Mouse (Mus musculus) embryo, embryonic 10 days (tissue): ENCODE data around the gene Atg2a.
"Not testable (repeated sequence)": the region's sequence is repeated elsewhere in the genome, so short reads cannot be mapped to it uniquely, and the experiment has no call there.

Source experiments
- DNase-seq: peaks from one replicate; pipeline ENCODE4 v3.0.0-alpha.2; 2015; ENCODE audit warnings: low spot score

Gene Atg2a

GRCm38 (mm10) chr19:6296551-6297210 is 55.2 kb downstream of the Atg2a start:
- DNase-seq, result no peak

- no peak for DNase-seq
These were observed 56.2 kb downstream of the Atg2a start for GRCm38 (mm10) chr19:6297641-6298040.

DNA sequence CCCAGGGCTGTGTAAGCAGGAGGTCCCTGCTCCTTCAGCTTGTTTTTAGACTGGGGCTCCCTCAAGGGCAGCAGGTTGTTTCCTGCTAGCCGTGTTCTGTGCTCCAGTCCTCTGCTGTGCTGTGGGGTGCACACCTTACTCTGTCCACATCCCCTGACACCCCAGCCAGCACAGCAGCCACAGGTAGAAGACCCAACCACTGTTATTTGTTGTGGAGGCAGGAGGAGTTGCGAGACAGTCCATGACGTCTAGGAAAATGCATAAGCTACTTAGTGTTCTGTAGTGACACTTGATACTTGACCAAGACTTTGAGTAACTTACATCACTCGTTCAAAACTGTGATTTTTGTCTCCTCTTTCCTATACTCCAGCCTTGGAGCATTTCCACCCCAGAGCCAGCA is 57.5 kb downstream of the Atg2a start:
- no peak for DNase-seq

DNA sequence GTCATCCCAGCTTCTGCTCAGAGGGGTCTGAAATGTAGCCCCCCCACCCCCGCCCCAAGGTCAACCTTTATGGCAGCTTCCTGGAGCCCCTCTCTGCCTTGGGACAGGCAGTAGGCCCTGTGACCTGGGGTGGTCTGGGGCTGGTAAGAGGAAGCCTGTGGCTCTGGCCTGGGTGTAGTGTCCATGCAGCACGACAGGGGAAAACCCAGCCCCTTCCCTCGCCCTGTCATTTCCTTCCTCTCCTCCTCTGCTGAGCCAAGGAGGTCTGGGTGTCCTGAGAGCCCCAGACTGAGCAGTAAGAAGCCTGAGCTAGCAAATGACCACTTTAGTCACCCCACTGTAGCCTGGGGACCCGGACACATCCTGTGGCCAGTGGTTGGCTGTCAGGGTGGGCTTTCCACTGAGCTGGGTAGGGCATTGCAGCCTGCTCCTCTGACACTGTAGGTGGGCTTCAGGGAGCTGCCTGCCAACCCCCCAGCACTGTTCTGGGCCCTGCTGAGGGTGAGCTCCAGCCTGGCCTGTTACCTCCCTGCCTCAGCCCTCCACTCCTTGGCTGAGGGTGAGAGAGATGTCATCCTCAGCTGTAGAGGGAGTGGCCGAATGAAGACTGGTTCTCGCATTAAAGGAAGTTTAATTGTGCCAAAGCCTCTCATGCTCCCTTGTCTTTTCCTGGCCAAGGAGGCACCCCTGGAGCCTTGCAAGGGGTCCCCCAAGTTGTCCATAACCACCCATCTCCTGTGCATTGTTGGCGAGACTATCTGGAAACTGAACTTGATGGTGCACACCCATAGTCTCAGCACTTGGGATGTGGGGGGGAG is 58.2 kb downstream of the Atg2a start:
- no peak for DNase-seq

- DNase-seq, result no peak
These were observed 59.0 kb downstream of the Atg2a start for GRCm38 (mm10) chr19:6300402-6300841.

GRCm38 (mm10) chr19:6302114-6302513 is 60.6 kb downstream of the Atg2a start:
- DNase-seq, result no peak

GRCm38 (mm10) chr19:6302522-6302921 is 61.1 kb downstream of the Atg2a start:
- peak; percentile 42 for DNase-seq

- DNase-seq, result no peak
These were observed 62.4 kb downstream of the Atg2a start for GRCm38 (mm10) chr19:6303831-6304230.

- peak; percentile 93 for DNase-seq
These were observed 63.5 kb downstream of the Atg2a start for GRCm38 (mm10) chr19:6304787-6305516.

GRCm38 (mm10) chr19:6305517-6306115 is 64.1 kb downstream of the Atg2a start:
- DNase-seq, result no peak

GRCm38 (mm10) chr19:6306137-6306551 is 64.7 kb downstream of the Atg2a start, which contains the start of gene Cdc42bpg:
Gene Cdc42bpg, plus strand, starts transcription at chr19:6306456.
- peak; percentile 84 for DNase-seq

DNA sequence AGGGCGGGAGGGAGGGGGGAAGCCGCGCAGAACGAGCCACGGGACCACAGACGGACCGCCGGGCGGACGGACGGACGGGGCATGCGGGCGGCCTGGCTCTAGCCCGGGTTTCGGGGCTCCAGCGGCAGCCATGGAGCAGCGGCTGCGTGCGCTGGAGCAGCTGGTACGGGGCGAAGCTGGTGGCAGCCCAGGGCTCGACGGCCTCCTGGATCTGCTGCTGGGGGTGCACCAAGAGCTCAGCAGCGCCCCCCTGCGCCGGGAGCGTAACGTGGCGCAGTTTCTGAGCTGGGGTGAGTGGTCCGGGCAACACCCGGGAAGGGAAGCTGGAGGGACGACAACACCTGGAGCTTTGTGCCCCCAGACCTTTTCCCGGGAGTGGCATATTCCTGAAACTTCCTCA is 65.1 kb downstream of the Atg2a start:
- peak; percentile 78 for DNase-seq

DNA sequence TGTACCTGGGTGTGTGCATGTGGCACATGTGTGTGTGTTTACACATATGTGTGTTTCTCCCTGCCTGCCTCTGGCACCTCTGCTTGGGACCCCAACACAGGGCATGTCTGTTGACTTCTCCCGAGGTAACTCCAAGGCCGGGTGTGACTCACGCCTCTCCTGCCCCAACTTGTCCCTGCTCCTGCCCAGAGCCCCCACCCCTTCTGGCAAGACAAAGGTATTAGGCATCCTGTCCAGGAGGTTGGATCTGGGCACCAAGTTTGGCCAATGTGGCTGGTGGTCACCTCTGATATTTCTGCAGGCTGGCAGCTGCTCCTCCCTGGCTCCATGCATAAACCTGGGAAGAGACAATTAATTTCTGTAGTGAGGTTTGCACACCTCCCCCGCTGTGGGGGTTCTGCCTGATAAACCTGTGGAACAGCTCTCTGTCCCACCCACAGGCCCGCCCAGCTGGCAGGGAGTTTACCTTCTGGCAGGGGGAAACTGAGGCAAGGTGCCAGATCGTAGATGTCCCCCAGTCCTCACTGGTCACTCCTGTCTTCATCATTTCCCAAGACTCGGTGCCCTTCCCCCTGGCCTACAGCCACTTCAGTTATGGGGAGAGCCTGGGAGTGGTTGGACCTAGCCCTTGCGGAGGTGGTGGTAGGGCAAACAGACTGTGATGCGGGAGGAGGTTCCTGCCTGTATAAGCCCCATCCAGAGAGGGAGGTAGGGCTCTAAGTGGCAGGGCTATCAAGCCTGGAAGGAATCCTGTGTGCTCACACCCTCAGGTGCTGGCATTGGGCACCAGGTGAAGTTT is 66.5 kb downstream of the Atg2a start:
- no peak for DNase-seq

- no peak for DNase-seq
These were observed 68.7 kb downstream of the Atg2a start for GRCm38 (mm10) chr19:6310181-6310580.

DNA sequence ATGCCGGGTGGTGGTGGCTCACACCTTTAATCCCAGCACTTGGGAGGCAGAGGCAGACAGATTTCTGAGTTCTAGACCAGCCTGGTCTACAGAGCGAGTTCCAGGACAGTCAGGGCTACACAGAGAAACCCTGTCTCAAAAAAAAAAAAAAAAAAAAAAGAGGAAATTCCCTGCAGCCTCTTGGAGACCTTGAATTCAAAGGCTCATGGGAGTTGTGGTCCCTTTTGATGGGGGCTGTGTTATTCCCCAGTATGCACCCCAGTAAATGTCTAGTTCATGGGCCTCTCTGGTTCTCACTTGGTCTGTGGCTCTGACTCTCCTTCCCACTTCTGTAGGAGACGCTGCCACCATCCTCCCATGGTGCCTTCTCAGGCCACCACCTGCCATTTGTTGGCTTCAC is 70.3 kb downstream of the Atg2a start:
- not testable (repeated sequence) for DNase-seq
